Mouse (Mus musculus) hindbrain, embryonic 11.5 days (tissue): Measurements from ENCODE around the gene Hand1. TPM values are rescaled to one million over a fixed set of nuclear protein-coding genes. Genes with fewer than 3 reads are reported as not detected.

Experiments
- ATAC-seq: fragments of 200-750 bp; cut with Nextera tagmentation; 2 replicates; pipeline ENCODE4 v1.8.0; 2017; ENCODE audit warnings: mild to moderate bottlenecking, moderate TSS enrichment, moderate library complexity; ENCODE audit not compliant: low FRiP score
- DNase-seq: peaks from one replicate; pipeline ENCODE4 v3.0.0-alpha.2; 2015; ENCODE audit warnings: low spot score
- H3K27ac ChIP-seq: fragments of 300-500 bp; sonication (generic); 2 replicates; pipeline ENCODE4 v1.5.1; 2014; ENCODE audit warnings: mild to moderate bottlenecking, low read depth, low read length
- H3K27me3 ChIP-seq: fragments of 300-500 bp; sonication (generic); 2 replicates; pipeline ENCODE4 v1.6.1; 2014; ENCODE audit warnings: mild to moderate bottlenecking, low read length, moderate library complexity, mixed read lengths; ENCODE audit not compliant: control insufficient read depth, insufficient read depth
- H3K36me3 ChIP-seq: fragments of 300-500 bp; sonication (generic); 2 replicates; pipeline ENCODE4 v1.6.1; 2014; ENCODE audit warnings: mild to moderate bottlenecking, low read length, moderate library complexity, mixed read lengths; ENCODE audit not compliant: control insufficient read depth, insufficient read depth
- H3K4me1 ChIP-seq: fragments of 300-500 bp; sonication (generic); replicated peaks from 2 replicates; pipeline ENCODE4 v1.6.1; 2014; ENCODE audit warnings: low read length, mixed read lengths; ENCODE audit not compliant: control insufficient read depth, insufficient read depth
- H3K4me2 ChIP-seq: fragments of 300-500 bp; sonication (generic); replicated peaks from 2 replicates; pipeline ENCODE4 v1.6.1; 2014; ENCODE audit warnings: mild to moderate bottlenecking, low read depth, low read length
- H3K4me3 ChIP-seq: fragments of 300-500 bp; sonication (generic); 2 replicates; pipeline ENCODE4 v1.5.1; 2014; ENCODE audit warnings: low read depth, low read length
- H3K9ac ChIP-seq: fragments of 300-500 bp; sonication (generic); 2 replicates; pipeline ENCODE4 v1.6.1; 2014; ENCODE audit warnings: low read depth, low read length
- H3K9me3 ChIP-seq: fragments of 300-500 bp; sonication (generic); 2 replicates; pipeline ENCODE4 v1.6.1; 2016; ENCODE audit warnings: low read length; ENCODE audit not compliant: control insufficient read depth
- WGBS: fragments of 180-500 bp; shearing (Covaris S2); extraction: QIAGEN DNeasy Blood & Tissue Kit; methylation state at CpG from one replicate; pipeline ENCODE4 v1.1.7; 2014; 5-methylcytosine and 5-hydroxymethylcytosine counted together
- polyA plus RNA-seq: library from polyadenylated mRNA; unstranded; fragments of >200 nt; fragmentation: Nextera tagmentation; extraction: Ambion mirVana; gene quantifications from 2 replicates; pipeline ENCODE4 v1.2.1, GENCODE M21; 2014

Hand1 gene
- polyA plus RNA-seq, 1 experiment from 2014 or later = not detected

DNA sequence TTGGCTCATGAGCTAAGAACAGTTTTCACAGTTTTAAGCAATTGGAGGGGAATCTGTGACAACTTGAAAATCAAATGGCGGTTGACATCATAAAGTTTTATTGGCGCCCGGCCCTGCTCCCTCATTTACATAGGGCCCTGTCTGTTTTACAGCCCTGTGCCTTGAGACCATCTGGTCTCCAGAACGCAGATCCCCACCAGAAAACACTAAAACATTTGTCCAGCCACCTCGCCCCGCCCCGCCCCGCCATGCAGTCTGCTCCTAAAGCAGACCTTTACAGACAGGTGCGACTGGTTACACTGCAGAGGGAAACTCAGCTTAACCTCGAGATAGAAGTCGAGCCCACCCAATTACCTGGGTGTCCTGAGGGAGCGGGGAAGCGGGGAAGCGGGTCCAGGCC, 52.8 kb downstream of the Hand1 start:
- ATAC-seq (no peak), DNase-seq (no peak)
- peaks cover 2% of the 10 kb centered on the region for H3K4me1 ChIP-seq
- no peak overlapping the region for H3K4me3 ChIP-seq
- H3K36me3 ChIP-seq = no peaks in the 10 kb centered on the region
- H3K9ac ChIP-seq = no peak overlapping the region
- no peaks in the 10 kb centered on the region for H3K9me3 ChIP-seq
- H3K4me2 ChIP-seq = no peak overlapping the region
- WGBS = 87% methylated on average over 14 of the region's 14 CpGs
- no peak overlapping the region for H3K27ac ChIP-seq
- H3K27me3 ChIP-seq = no peaks in the 10 kb centered on the region

Other genes starting within 250 kb of the Hand1 start
- 9.7 and 12.0 TPM in 2 replicates for gene Galnt10, start 187.4 kb downstream of the Hand1 start, polyA plus RNA-seq
- gene Sap30l, start 31.2 kb downstream of the Hand1 start, polyA plus RNA-seq = 11.8 and 14.3 TPM in 2 replicates
- 14.5 and 18.2 TPM in 2 replicates for gene Larp1, start 176.2 kb upstream of the Hand1 start, polyA plus RNA-seq